Mouse (Mus musculus): Measurements from ENCODE around the gene Lkaaear1.

The Lkaaear1 gene

GRCm38 (mm10) chr2:181683381-181683780 is 14.9 kb downstream of the Lkaaear1 start:
- DNase-seq (ENCODE audit: low spot score in 2 of 2), result no peak

DNA sequence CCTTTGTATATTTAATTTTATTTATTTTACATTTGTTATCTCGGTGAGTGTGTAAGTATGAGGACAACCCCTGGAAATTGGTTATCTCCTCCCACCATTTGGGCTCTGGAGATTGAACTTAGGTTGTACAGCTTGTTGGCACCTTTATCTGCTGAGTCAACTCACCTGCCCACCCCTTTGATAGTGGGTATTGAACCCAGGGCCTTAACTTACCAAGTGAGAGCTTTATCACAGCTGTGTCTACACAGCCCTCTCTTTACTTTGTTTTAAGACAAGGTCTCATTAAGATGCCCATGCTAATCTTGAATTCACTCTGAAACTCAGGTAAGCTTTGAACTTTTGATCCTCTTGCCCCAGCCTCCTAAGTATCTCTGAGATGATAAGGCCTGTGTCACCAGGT is 16.3 kb downstream of the Lkaaear1 start:
- DNase-seq (ENCODE audit: low spot score in 2 of 2), result no peak

DNA sequence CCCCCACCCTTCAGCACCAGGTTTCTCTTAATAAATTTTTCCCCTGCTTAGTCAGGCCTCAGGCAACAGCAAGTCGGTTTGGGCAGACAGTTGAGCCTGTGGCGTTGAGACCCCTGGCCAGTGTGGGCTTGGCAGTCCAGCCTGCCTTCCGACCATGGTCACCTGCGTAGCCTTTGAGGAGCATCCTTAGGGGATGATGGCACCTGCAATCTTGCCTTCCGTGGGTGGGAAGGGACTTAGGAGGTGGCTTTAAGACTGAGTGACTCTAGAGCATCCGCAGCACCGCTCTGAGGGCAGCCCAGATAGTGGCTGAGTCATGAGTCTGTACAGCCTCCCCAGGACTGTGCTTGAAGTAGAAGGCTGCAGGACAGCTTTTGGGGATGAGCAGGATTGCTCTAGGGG is 17.5 kb downstream of the Lkaaear1 start:
- no peak for DNase-seq (ENCODE audit: low spot score in 2 of 2)

GRCm38 (mm10) chr2:181679951-181680715 is 18.1 kb downstream of the Lkaaear1 start, which contains the start of gene Tcea2:
TSS of gene Tcea2 (plus strand) at chr2:181680310.
- peak; percentile 51 to 57 for DNase-seq (ENCODE audit: low spot score in 2 of 2)

DNA sequence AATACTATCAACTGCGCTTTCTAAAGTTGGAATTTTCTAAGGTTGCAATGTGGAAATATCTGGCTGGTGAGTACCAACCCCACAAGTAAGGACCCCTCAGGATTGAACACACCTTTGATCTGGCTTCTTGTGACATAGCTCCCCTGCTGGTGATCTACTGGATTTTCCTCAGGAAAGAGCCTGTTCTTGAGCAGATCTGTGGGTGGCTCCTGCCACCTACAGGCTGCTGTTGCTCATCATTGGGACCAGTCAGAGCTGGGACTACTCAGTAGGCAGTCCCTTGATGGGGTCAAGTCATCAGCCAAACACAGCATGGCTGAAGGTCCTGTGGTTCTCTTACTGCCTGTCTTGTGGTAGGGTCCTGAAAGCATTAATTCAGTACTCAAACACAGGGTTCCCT is 19.5 kb downstream of the Lkaaear1 start:
- DNase-seq (ENCODE audit: low spot score in 2 of 2), result peak; percentile 56 to 74

DNA sequence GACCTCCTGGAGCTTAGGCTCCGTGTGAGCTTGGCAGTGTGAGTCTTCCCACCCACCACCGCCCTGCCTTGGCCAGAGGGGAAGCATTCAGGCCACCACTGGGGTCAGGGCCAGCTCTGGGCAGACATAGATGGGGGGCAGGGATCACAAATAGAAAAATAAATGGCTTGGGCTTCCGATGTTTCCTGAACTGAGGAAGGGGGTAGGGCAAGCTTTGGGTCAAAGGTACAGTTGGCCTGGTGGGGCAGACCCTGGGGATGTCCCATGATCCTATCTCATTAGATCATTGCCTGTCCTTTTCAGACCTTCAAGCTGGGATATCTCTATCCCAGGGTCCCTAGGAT is 20.5 kb downstream of the Lkaaear1 start:
- DNase-seq (ENCODE audit: low spot score in 2 of 2), result no peak

DNA sequence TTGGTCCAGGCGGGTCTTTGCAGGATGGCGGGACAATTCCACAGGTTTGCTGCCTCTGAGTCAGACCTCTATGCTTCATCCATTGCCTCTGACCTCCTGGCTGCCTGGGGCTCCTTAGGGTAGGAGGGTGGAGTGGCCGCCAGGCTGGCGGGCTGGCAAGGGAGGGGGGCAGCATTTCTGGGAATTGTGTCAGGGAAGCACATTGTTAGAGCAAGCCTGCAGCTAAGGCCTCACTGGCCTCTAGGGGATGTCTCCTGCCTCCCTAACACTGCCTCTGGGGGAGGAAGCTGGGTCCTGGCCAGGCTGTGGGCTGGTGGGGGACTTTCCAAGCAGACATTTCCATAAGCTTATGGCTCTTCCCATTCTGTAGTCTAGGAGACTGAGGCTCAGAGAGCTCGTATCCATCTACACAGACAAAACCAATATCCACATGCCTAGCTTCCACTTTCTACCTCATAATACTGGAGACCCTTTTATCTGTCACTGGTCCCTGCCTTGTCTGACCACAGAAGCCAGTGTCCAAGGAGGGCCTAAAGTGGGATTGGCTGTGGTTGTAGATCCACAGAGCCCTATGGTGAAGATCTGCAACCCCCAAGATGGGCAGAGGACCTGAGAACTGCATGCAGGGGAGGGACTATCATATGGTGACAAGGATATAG is 21.0 kb downstream of the Lkaaear1 start:
- DNase-seq (ENCODE audit: low spot score in 2 of 2), result no peak

- DNase-seq (ENCODE audit: low spot score in 2 of 2), result no peak
These were observed 21.8 kb downstream of the Lkaaear1 start for GRCm38 (mm10) chr2:181676424-181676823.

GRCm38 (mm10) chr2:181675454-181675853 is 22.8 kb downstream of the Lkaaear1 start:
- no peak for DNase-seq (ENCODE audit: low spot score in 2 of 2)

- no peak for DNase-seq (ENCODE audit: low spot score in 2 of 2)
These were observed 23.3 kb downstream of the Lkaaear1 start for GRCm38 (mm10) chr2:181674934-181675333.

GRCm38 (mm10) chr2:181673501-181673900 is 24.7 kb downstream of the Lkaaear1 start:
- no peak for DNase-seq (ENCODE audit: low spot score in 2 of 2)

- DNase-seq (ENCODE audit: low spot score in 2 of 2), result no peak
These were observed 26.3 kb downstream of the Lkaaear1 start for GRCm38 (mm10) chr2:181671984-181672383.

GRCm38 (mm10) chr2:181671326-181671725 is 26.9 kb downstream of the Lkaaear1 start, which contains the start of gene Sox18:
TSS of gene Sox18 (minus strand) at chr2:181671640.
- no peak for DNase-seq (ENCODE audit: low spot score in 2 of 2)

DNA sequence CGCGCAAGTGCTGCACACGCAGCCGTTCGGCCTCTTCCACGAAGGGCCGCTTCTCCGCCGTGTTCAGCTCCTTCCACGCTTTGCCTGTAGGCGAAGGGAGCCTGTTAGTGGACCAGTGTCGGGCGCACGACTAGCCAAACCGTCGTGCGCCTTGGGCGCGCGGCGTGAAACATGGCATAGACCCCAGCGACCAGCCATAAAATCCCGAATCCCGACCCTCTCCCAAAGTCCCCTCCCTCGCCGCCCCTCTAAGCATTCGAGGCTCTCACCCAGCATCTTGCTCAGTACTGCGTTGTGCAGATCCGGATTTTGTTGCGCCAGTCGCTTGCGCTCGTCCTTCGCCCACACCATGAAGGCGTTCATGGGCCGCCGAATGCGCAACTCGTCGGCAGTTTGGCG is 27.3 kb downstream of the Lkaaear1 start:
- DNase-seq (ENCODE audit: low spot score in 2 of 2), result no peak

DNA sequence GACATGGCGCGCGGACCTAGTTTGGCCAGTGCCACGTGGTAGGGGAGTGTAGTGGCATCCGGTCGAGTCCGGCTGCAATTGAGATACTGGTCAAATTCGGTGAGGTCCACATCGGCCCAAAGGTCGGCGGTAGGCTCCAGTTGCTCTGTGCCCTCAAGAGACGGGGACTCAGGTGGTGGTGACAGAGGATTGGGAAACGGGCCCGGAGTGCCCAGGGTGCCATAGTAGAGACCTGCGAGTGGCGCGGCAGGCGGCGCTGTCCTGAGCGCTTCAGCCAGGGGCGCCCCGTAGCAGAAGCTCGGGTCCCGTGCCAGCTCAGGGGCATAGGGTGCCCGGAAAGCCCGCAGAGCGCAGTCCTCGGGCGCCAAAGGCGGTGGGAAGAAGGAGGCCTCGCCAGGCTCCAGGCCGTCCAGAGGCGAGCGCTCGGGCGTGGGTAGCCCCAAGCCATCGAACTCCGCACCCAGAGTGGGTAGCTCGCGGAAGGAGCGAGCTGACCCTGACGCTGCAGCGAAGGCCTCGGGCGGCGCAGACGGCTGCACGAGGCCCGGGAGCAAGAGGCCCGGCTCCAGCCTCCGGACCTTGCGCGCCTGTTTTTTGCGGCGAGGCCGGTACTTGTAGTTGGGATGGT is 27.8 kb downstream of the Lkaaear1 start:
- no peak for DNase-seq (ENCODE audit: low spot score in 2 of 2)

DNA sequence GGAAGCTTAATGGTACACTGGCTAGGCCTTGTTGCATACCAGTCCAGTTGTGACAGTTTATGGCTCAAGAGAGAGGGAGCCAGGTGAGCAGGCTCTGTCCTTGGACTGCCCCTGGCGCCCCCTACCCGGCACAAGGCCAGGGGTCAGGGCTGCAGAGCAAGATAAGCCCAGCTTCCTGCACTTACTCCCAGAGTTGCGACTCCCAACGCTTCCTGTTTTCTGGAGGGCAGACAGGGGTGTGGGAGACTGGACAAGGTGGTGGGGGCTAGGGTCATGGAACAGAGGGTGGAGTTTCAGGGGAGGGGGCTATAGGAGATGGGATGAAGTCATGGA is 35.0 kb downstream of the Lkaaear1 start:
- DNase-seq (ENCODE audit: low spot score in 2 of 2), result no peak

- DNase-seq (ENCODE audit: low spot score in 2 of 2), result no peak
These were observed 35.5 kb downstream of the Lkaaear1 start for GRCm38 (mm10) chr2:181662620-181663297.

DNA sequence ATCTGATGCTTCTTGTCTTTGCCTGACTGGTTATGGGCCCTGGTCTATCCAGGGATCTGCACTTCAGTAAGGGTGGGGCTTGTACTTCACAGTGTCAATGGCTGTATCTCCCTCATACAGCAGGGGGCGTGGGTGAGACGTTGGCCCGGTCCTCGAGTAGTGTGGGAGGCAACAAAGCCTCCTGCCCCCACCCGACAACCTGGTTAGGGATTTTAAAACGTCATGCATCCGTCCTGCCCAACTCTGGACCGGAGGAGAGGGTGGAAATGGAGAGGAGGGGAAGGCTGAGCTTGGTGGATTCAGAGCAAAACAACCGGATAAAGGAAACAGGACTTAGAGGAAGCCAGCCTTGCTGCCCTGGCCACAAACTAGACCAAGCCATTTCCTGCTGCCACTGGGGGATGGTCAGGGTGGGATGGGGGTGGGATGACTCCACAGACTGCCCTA is 38.6 kb downstream of the Lkaaear1 start:
- DNase-seq (ENCODE audit: low spot score in 2 of 2), result peak; percentile 51 to 71

DNA sequence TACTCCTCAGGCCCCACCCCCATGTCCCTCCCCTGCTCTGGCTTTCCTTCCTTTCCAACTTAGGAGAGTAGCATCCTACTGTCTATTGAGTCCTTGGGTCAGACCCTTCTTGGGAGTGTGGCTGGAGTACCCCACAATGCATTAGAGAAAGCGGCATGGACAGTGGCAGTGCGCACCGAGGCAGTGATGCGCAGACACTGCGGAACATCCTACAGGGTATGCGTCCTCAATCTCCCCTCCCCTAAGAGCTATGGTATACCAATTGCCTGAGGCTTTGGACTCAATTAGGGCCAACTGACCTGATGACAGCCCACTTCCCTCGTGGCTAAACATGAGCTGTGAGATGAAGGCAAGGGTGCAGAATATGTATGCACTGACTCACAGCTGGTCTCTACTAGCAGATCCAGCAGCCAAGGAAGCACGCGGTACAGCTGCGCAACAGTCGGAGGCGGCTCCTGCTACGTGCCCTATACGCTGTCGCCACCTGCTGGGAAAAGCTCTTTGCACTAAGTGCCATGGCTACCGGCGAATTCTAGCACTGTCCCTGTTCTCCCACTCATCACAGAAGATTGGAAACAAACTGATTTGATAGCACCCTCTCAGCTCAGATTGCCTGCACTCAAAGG is 39.2 kb downstream of the Lkaaear1 start:
- DNase-seq (ENCODE audit: low spot score in 2 of 2), result peak; percentile 30 to 60

- DNase-seq (ENCODE audit: low spot score in 2 of 2), result no peak
These were observed 39.7 kb downstream of the Lkaaear1 start for GRCm38 (mm10) chr2:181658528-181658927.

DNA sequence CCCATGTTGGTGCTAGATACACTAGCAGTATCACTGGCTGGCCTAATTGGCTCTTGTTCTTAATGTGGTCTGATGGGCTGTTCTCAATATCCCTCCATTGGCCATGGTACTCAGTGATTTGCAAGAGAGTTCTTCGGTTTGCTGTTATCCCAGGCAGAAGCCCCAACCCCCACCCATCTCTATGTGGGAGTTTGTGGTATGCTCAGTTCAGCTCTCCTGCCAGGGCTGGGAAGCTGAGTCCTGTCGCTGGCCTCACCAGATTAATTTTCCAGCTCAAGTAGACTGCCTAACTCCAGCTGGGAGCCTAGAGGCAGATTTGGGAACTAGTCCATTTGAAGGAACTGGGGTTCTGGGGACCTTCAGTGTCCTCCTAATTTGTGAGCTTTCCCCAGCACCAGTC is 40.8 kb downstream of the Lkaaear1 start:
- no peak for DNase-seq (ENCODE audit: low spot score in 2 of 2)

GRCm38 (mm10) chr2:181656734-181657133 is 41.5 kb downstream of the Lkaaear1 start, which contains the start of gene Gm29797:
TSS of gene Gm29797 (plus strand) at chr2:181657034.
- no peak for DNase-seq (ENCODE audit: low spot score in 2 of 2)

All from thymus, postnatal 10 days (tissue).